Mouse (Mus musculus): ENCODE results near the gene Gm6034. TPM values are rescaled to one million over a fixed set of nuclear protein-coding genes. Genes with fewer than 3 reads are reported as not detected.

Gm6034 gene
- total and polyA plus RNA-seq, 3 experiments = 0.11 TPM; not detected in 2

DNA sequence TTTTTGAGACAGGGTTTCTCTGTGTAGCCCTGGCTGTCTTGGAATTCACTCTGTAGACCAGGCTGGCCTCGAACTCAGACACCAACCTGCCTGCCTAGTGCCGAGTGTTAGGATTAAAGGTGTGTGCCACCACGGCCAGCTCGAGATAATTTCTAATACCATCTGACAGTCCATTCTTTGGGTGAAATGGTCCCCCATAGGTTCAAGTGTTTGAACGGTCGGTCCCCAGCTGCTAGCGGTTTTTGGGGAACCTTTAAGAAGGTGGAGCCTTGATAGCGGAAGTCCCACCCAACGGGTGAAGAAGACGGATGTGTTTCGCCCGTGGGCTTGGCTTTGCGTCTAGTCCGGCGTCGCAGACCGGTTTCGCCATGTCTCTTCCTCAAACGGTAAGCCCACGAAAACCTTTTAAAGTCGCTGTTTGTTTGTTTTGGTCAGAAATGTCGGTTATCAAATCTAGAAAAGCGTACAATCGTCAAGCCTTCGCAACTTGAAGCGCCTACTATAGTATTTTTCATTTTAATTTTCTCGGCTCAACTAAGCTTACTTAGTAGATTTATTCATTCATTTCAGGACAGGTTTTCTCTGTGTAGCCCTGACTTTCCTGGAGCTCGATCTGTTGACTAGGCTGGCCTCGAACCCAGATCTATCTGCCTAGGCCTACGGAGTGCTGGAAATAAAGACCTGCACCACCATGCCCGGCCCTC, 48.4 kb upstream of the Gm6034 start:
- Histone ChIP-seq H3K79me2 (ENCODE audit: control insufficient read depth, insufficient read depth, low read length, poor library complexity) (peaks cover 30% of the 10 kb centered on the region), H3K27ac (ENCODE audit: control insufficient read depth, low read depth, low read length) (peak overlapping the region; percentile 96), H3K36me3 (ENCODE audit: control insufficient read depth in 1 of 2, insufficient read depth in 2 of 2, low read length in 2 of 2) (peaks cover 0 to 17% of the 10 kb centered on the region in 2 experiments; a peak in 2 of 4 replicates), H3K9ac (ENCODE audit: control insufficient read depth, low read depth, low read length, poor library complexity, severe bottlenecking) (peak overlapping the region; percentile 90), H3K4me1 (ENCODE audit: control insufficient read depth in 1 of 2, insufficient read depth in 2 of 2, low read length in 2 of 2) (peaks cover 9 to 10% of the 10 kb centered on the region in 2 experiments), H3K27me3 (ENCODE audit: control insufficient read depth in 1 of 2, insufficient read depth in 2 of 2, low read length in 2 of 2) (no peaks in the 10 kb centered on the region), H3K9me3 (replicated peaks; ENCODE audit: insufficient read depth, low read length) (no peaks in the 10 kb centered on the region), H3K4me3 (ENCODE audit: control insufficient read depth in 1 of 2, insufficient read depth in 1 of 2, low read depth in 2 of 2, low read length in 2 of 2) (peak overlapping the region; percentile 73 to 96)
- peak; percentile 97 for DNase-seq (ENCODE audit: low read depth, low spot score)
- 0 out of 2 replicates have a peak, but pooled peaks have one; percentile 60 for TF ChIP-seq CHD1 (IDR thresholded peaks at IDR 0.05; ENCODE audit: low read depth, low read length)
- TF ChIP-seq KAT2A (conservative IDR thresholded peaks at IDR 0.05; ENCODE audit: low read depth, low read length) = no peak
- TF ChIP-seq CHD2 (IDR thresholded peaks at IDR 0.05; ENCODE audit: low read length) = no peak
- peak; percentile 87 for TF ChIP-seq HCFC1 (IDR thresholded peaks at IDR 0.05; ENCODE audit: low read depth, low read length)
- no peak for TF ChIP-seq USF1 (IDR thresholded peaks at IDR 0.05; ENCODE audit: low read depth, low read length)
- no peak for TF ChIP-seq E2F4 (IDR thresholded peaks at IDR 0.05; ENCODE audit: borderline replicate concordance, low read depth, low read length)
- no peak for TF ChIP-seq MYC (IDR thresholded peaks at IDR 0.05; ENCODE audit: low read depth, low read length)
- TF ChIP-seq ZMIZ1 (IDR thresholded peaks at IDR 0.05; ENCODE audit: low read depth, low read length) = peak; percentile 91
- peak; percentile 59; the same call in 1 of the 2 replicates for TF ChIP-seq ETS1 (IDR thresholded peaks at IDR 0.05; ENCODE audit: low read depth, low read length)
- TF ChIP-seq RCOR1 (IDR thresholded peaks at IDR 0.05; ENCODE audit: low read depth, low read length) = no peak
- peak; percentile 56; the same call in 1 of the 2 replicates for TF ChIP-seq MAX (IDR thresholded peaks at IDR 0.05; ENCODE audit: low read length)
- TF ChIP-seq POLR2A (IDR thresholded peaks at IDR 0.05; ENCODE audit: control insufficient read depth in 1 of 2, insufficient read depth in 1 of 2, low read depth in 1 of 2, low read length in 2 of 2, poor library complexity in 1 of 2) = peak; percentile 42 to 97; a peak in 2 of 4 replicates
- no peak for TF ChIP-seq ZNF384 (IDR thresholded peaks at IDR 0.05; ENCODE audit: low read depth, low read length)
- TF ChIP-seq NELFE (IDR thresholded peaks at IDR 0.05; ENCODE audit: low read depth, low read length) = peak; percentile 93
- peak; percentile 86 for TF ChIP-seq MXI1 (IDR thresholded peaks at IDR 0.05; ENCODE audit: low read depth, low read length)
- no peak for TF ChIP-seq ZKSCAN1 (IDR thresholded peaks at IDR 0.05; ENCODE audit: low read depth, low read length)
- peak; percentile 83; the same call in 1 of the 2 replicates for TF ChIP-seq POLR2AphosphoS2 (IDR thresholded peaks at IDR 0.05; ENCODE audit: low read length)
- no peak for TF ChIP-seq MYB (IDR thresholded peaks at IDR 0.05; ENCODE audit: low read depth, low read length)
- TF ChIP-seq JUND (IDR thresholded peaks at IDR 0.05; ENCODE audit: low read depth, low read length) = no peak
- peak; percentile 95 for TF ChIP-seq TBP (IDR thresholded peaks at IDR 0.05; ENCODE audit: low read depth, low read length)
- no peak for TF ChIP-seq TAL1 (IDR thresholded peaks at IDR 0.05; ENCODE audit: low read length)
- peak; percentile 94 for TF ChIP-seq SIN3A (IDR thresholded peaks at IDR 0.05; ENCODE audit: low read length)
- TF ChIP-seq RAD21 (IDR thresholded peaks at IDR 0.05; ENCODE audit: low read depth, low read length) = no peak
- 0 out of 4 replicates have a peak, but pooled peaks of 1 of the 2 experiments have one; percentile 14 for TF ChIP-seq EP300 (IDR thresholded peaks at IDR 0.05; ENCODE audit: low read depth in 1 of 2, low read length in 2 of 2)
- no peak for TF ChIP-seq GABPA (IDR thresholded peaks at IDR 0.05; ENCODE audit: low read depth, low read length)
- peak; percentile 87 for TF ChIP-seq ELF1 (IDR thresholded peaks at IDR 0.05; ENCODE audit: low read depth, low read length)
- TF ChIP-seq MEF2A (IDR thresholded peaks at IDR 0.05; ENCODE audit: extremely low read depth, insufficient replicate concordance, low read depth, low read length, poor library complexity, severe bottlenecking) = no peak
